Mouse (Mus musculus) duodenum, adult 2 months (tissue): ENCODE measurements around the gene Pcnt. TPM values are rescaled to one million over a fixed set of nuclear protein-coding genes. Genes with fewer than 3 reads are reported as not detected.

Experiments
- polyA plus RNA-seq: library from polyadenylated mRNA; depleted of rRNA; stranded (reverse); fragments of >200 nt; gene quantifications from 2 replicates; pipeline ENCODE4 v1.2.3, GENCODE M21; 2012; ENCODE audit warnings: low replicate concordance; rRNA removed

Pcnt gene
- 7.0 and 7.6 TPM in 2 replicates for polyA plus RNA-seq

DNA sequence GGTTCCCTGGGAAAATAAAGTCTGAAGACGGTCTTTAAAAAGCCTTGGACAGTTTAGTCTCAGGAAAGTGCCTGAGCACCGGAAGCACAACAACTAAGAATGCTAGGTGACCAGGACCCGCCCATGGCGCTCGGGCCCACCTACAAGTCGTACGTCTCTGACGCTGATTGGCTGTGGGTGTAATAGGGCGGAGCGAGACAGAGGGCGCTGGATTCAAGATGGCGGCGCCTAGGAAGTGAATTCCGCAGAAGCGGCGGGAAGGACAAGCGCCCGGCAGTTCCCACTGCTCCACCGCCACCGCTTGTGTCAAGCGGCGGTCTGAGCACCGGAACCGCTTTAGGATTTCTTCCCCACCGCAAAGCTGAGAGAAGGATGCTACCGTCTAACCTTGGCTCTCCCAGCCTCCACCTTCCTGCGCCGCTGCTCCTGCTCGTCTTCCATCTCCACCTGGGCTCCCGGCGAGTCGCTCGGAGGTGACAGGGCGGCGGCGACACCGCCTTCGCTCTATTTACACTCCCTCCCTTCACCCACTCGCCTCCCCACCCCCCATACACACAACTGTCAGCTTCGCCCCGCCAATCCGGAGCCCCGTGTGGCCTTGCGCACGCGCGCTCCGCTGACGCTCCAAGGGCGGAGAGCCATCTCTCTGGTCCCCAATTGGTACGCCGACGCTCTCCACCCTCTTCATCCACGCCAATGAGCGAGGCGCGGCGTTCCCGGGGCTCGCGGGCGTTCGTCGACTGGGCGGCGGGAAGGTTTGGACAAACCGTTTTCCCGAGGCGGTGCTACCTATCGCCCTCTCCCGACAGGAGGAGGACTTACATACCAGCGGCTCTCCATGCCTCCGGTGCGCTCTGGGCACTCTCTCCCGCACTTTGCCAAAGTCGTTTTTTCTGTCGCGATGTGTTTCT is at the start of gene Pcnt:
Gene Pcnt, minus strand, starts transcription at position 609 of the 911 bp plus-strand sequence.

DNA sequence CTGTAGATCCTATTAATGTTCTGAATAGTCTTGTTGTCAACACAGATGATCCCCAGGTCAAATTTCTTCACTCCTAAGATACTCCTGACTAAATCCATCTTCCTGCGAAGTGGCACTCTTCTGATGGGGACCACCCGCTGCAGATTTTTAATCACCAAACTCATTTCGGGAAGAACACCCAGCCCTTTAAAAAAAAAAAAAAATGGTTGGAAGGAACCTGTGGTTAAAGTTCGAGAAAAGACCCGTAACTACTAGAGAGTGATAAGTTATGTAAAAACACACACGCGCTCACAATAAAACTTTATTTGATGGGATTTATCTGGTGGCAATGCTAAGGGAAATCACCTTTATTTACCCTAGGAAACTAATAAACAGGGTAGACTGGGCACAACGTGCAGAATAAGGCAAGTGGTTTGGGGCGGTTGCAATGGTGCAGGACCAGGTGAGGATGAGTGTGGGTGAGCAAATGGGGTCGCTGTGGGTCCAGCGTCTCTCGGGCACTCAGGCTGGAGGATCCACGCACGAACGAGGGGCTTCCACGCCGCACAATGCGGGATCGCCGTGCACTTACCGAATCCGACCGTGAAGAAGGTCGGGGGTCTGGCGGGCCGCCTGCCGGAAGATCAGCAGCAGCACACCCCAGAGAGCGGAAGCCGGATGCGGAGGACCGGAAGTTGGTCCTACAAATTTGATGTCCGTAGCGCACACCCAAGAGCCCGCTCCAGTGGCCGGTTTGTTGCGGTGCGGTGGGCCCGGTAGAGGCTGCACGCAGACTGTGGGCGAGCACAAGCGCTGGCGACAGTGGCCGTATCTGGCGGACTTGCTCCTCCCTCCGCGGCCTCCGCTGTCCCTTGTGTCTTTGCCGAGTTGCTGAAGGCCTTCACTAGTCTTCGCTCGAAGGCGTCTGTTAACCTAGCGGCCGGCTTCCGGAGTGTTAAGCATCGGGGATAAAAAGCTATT is 25.9 kb upstream of the Pcnt start, which contains the start of the genes Mcm3ap and Ybey:
Gene Mcm3ap, plus strand, starts transcription at position 725 of the 960 bp plus-strand sequence.
Gene Ybey, minus strand, starts transcription at position 912 of the 960 bp plus-strand sequence.

DNA sequence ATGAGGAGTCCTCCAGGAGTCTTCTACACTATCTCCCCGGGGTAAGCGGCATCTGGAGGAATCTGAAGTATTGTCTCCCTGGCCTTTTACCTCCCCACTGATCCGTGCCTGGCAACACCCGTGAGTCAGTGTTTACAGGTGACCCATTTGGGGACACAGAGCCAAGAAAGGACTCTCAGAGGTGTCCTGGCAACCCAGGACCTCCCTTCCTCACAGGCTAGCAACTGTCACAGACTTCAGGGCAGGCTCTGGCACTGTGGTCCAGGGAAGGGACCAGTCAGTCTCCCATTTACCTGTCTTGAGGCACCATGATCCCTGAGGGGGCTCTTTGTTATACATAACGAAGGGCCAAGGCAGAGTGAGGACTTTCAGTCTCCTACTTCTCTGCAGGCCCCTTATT is 6.3 kb upstream of the Pcnt start, which contains the start of gene 2610028H24Rik:
Gene 2610028H24Rik, plus strand, starts transcription at position 231 of the 400 bp plus-strand sequence.

DNA sequence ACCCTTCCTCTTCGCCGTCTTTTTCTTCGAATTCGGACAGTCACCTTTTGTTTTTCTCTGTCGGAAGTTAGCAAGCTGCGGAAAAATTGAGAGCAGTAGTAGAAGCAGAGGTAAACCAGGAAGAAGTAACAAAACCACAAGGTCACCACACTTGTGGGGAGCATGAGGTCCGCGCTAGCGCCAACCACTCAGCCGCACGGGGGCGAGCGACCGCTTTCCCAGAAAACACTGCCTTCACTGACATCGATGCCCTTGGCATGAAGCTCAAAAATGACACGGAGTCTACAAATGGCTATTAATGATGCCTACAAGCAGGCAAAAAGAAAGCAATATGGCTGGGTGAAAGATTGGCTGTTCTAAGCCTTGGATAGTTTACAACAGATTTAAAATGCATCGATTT is 2.3 kb downstream of the Pcnt start, which contains the start of gene AC141477.1:
Gene AC141477.1, minus strand, starts transcription at position 164 of the 400 bp plus-strand sequence.

DNA sequence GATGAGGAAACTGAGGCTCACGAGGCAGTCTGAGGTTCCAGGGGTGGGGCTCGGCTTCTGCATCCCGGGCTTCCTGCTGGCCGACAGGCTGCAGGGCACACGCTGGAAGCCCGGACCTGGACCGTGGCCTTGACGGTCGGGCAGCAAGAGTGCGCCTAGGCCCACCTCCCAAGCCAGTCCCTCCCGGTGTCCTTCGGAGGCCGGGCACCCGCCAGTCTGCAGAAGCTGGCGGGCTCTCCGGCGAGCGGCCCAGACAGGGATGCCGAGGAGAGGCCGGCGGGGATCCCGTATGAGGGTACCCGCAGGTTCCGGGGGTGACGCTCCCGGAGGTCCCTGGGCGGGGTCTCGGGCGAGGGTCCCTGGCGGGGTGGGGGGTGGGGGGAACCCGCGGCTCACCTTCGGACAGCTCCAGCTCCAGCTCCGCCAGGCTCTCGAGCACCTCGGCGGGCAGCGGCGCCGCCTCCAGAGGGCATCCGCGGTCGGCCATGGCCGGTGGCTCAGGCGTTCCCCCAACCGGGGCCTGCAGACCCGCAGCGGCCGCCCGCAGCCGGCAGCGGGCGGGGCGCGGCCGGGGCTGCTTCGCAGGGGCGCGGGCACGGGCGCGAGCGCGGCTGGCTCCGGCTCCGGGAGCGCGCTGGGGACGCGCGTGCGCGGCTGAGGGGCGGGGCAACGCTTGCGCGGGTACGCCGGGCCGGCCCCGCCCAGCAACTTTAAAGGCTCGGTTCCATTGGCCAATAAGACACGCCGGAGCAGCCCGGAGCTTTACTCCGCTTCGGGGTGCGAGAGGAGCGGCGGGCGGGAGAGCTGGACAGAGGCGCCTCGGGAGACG is 97.7 kb downstream of the Pcnt start, which contains the start of gene Dip2a:
Gene Dip2a, minus strand, starts transcription at position 581 of the 829 bp plus-strand sequence.

Other genes with a start within 250 kb of the Pcnt start
- gene Prmt2, start 204.9 kb downstream of the Pcnt start, polyA plus RNA-seq = 14.6 and 20.6 TPM in 2 replicates
- 0.44 and 1.6 TPM in 2 replicates for gene S100b, start 188.9 kb downstream of the Pcnt start, polyA plus RNA-seq
- gene Dip2a, start 97.5 kb downstream of the Pcnt start, polyA plus RNA-seq = 7.9 and 8.9 TPM in 2 replicates
- not detected in 2 replicates for gene AC141477.1, start 2.3 kb downstream of the Pcnt start, polyA plus RNA-seq
- gene 2610028H24Rik, start 6.3 kb upstream of the Pcnt start, polyA plus RNA-seq = not detected in 2 replicates
- 7.2 and 9.6 TPM in 2 replicates for gene Mcm3ap, start 26.1 kb upstream of the Pcnt start, polyA plus RNA-seq
- 3.3 and 4.8 TPM in 2 replicates for gene Ybey, start 26.3 kb upstream of the Pcnt start, polyA plus RNA-seq
- gene Lss, start 88.8 kb upstream of the Pcnt start, polyA plus RNA-seq = 7.3 and 24.3 TPM in 2 replicates
- not detected in 2 replicates for gene Spatc1l, start 119.5 kb upstream of the Pcnt start, polyA plus RNA-seq
- gene Ftcd, start 132.9 kb upstream of the Pcnt start, polyA plus RNA-seq = 0.04 TPM in 1 of 2 replicates, not detected in the other
- 77.2 and 77.4 TPM in 2 replicates for gene Col6a2, start 180.8 kb upstream of the Pcnt start, polyA plus RNA-seq